Mouse (Mus musculus): ENCODE results near the gene Ralgapa2. TPM values are rescaled to one million over a fixed set of nuclear protein-coding genes. Genes with fewer than 3 reads are reported as not detected.

The Ralgapa2 gene
- total and polyA plus RNA-seq, 2 experiments from 2014 or later = 7.6 to 21.7 TPM

DNA sequence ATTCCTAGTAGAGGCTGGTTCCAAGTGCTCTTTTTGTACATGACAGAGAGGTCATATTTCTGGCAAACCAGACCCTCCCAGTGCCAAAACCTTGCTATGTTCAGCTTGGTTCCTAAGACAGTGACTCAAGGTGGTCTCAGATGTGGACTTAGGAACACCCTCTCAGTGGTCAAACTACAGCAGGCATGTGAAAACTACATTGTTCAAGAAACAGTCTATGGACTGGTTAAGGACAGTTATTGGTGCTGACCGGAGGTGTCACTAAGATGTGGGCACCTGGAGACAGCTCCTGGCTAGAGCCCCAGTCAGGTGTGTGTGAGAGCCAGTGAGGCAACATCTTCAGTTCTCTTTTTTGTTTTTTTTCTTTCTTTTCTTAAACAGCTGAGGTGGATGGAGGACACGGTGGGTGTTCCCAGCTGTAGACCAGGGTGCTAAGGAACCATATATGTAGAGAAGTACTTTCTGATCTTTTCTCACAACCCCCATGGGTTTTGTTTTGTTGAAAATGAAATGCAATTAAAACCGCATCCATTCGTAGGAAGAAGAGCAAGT, 272.9 kb downstream of the Ralgapa2 start:
- WGBS = 88% methylated on average over 4 of the region's 4 CpGs
- ATAC-seq (ENCODE audit: insufficient read depth, low read depth) = no peak

GRCm38 (mm10) chr2:146231485-146231884, 280.7 kb downstream of the Ralgapa2 start:
- 82% methylated on average over 2 of the region's 2 CpGs for WGBS
- TF ChIP-seq CTCF (IDR thresholded peaks at IDR 0.05; ENCODE audit: low read depth) = no peak
- no peak for TF ChIP-seq EP300 (IDR thresholded peaks at IDR 0.05; ENCODE audit: low read depth)
- Histone ChIP-seq H3K36me3 (replicated peaks; ENCODE audit: control insufficient read depth, insufficient read depth, low read length) (no peaks in the 10 kb centered on the region), H3K4me3 (ENCODE audit: low read depth, low read length) (no peak overlapping the region), H3K9me3 (replicated peaks; ENCODE audit: control insufficient read depth, low read length) (no peaks in the 10 kb centered on the region), H3K4me2 (ENCODE audit: low read depth, low read length) (no peak overlapping the region), H3K4me1 (ENCODE audit: control insufficient read depth, insufficient read depth) (no peaks in the 10 kb centered on the region), H3K9ac (replicated peaks; ENCODE audit: low read depth, low read length) (no peak overlapping the region), H3K27ac (ENCODE audit: low read depth) (no peak overlapping the region), H3K27me3 (ENCODE audit: control insufficient read depth, insufficient read depth, low read length) (peaks cover 27% of the 10 kb centered on the region)
- DNase-seq (ENCODE audit: low spot score) (no peak), ATAC-seq (ENCODE audit: insufficient read depth, low read depth) (no peak)

More for the DNA sequence above, 272.9 kb downstream of the Ralgapa2 start:
- Histone ChIP-seq H3K27ac (ENCODE audit: low read depth) (no peak overlapping the region), H3K27me3 (ENCODE audit: control insufficient read depth, insufficient read depth, low read length) (no peaks in the 10 kb centered on the region), H3K4me2 (ENCODE audit: low read depth, low read length) (no peak overlapping the region), H3K9me3 (replicated peaks; ENCODE audit: control insufficient read depth, low read length) (no peaks in the 10 kb centered on the region), H3K9ac (replicated peaks; ENCODE audit: low read depth, low read length) (no peak overlapping the region), H3K36me3 (replicated peaks; ENCODE audit: control insufficient read depth, insufficient read depth, low read length) (peaks cover 10% of the 10 kb centered on the region), H3K4me1 (ENCODE audit: control insufficient read depth, insufficient read depth) (no peaks in the 10 kb centered on the region), H3K4me3 (ENCODE audit: low read depth, low read length) (no peak overlapping the region)
- TF ChIP-seq CTCF (IDR thresholded peaks at IDR 0.05; ENCODE audit: low read depth) (no peak), EP300 (IDR thresholded peaks at IDR 0.05; ENCODE audit: low read depth) (no peak)
- DNase-seq (ENCODE audit: low spot score) = no peak

DNA sequence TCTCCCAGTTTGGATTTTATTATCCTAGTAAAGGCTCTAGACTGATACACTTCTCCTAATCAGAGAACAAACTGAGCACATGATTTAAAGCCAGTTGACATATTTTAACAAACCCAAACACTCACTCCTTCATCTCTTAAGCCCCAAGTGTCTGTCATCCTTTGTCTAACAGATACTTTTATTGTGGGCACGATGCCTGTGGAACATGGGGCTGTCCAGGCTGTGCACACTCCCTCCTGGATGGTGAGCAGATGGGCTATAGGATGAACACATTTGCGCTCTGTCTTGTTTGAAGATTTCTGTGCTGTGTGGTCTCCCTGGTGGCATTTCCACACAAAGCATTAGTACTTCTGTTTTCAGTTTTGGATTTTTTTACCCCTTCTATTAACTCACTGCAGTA, 283.7 kb downstream of the Ralgapa2 start:
- Histone ChIP-seq H3K36me3 (replicated peaks; ENCODE audit: control insufficient read depth, insufficient read depth, low read length) (no peaks in the 10 kb centered on the region), H3K27me3 (ENCODE audit: control insufficient read depth, insufficient read depth, low read length) (peaks cover 58% of the 10 kb centered on the region), H3K27ac (ENCODE audit: low read depth) (no peak overlapping the region), H3K4me3 (ENCODE audit: low read depth, low read length) (no peak overlapping the region), H3K9me3 (replicated peaks; ENCODE audit: control insufficient read depth, low read length) (no peaks in the 10 kb centered on the region), H3K9ac (replicated peaks; ENCODE audit: low read depth, low read length) (no peak overlapping the region), H3K4me2 (ENCODE audit: low read depth, low read length) (no peak overlapping the region), H3K4me1 (ENCODE audit: control insufficient read depth, insufficient read depth) (0 out of 2 replicates have a peak, but pooled peaks cover under 1% of the 10 kb centered on the region)
- TF ChIP-seq CTCF (IDR thresholded peaks at IDR 0.05; ENCODE audit: low read depth) (no peak), EP300 (IDR thresholded peaks at IDR 0.05; ENCODE audit: low read depth) (no peak)
- ATAC-seq (ENCODE audit: insufficient read depth, low read depth) (no peak), DNase-seq (ENCODE audit: low spot score) (no peak)
- WGBS = 70% methylated on average over 2 of the region's 2 CpGs

GRCm38 (mm10) chr2:146227646-146228045, 284.5 kb downstream of the Ralgapa2 start:
- peaks cover 9% of the 10 kb centered on the region; the same call in 1 of the 2 replicates for H3K4me1 ChIP-seq (ENCODE audit: control insufficient read depth, insufficient read depth)
- H3K4me3 ChIP-seq (ENCODE audit: low read depth, low read length) = no peak overlapping the region
- H3K27ac ChIP-seq (ENCODE audit: low read depth) = no peak overlapping the region
- no peak for TF ChIP-seq EP300 (IDR thresholded peaks at IDR 0.05; ENCODE audit: low read depth)
- no peak for TF ChIP-seq CTCF (IDR thresholded peaks at IDR 0.05; ENCODE audit: low read depth)
- H3K36me3 ChIP-seq (replicated peaks; ENCODE audit: control insufficient read depth, insufficient read depth, low read length) = no peaks in the 10 kb centered on the region
- ATAC-seq (ENCODE audit: insufficient read depth, low read depth) (no peak), DNase-seq (ENCODE audit: low spot score) (no peak)
- peaks cover 66% of the 10 kb centered on the region for H3K27me3 ChIP-seq (ENCODE audit: control insufficient read depth, insufficient read depth, low read length)
- no peak overlapping the region for H3K9ac ChIP-seq (replicated peaks; ENCODE audit: low read depth, low read length)
- H3K9me3 ChIP-seq (replicated peaks; ENCODE audit: control insufficient read depth, low read length) = no peaks in the 10 kb centered on the region
- 56% methylated on average over 3 of the region's 3 CpGs for WGBS
- no peak overlapping the region for H3K4me2 ChIP-seq (ENCODE audit: low read depth, low read length)

- WGBS = 3% methylated on average over 9 of the region's 9 CpGs
- H3K4me3 ChIP-seq (ENCODE audit: low read depth, low read length) = no peak overlapping the region
- peak; percentile 55; the same call in 1 of the 2 replicates for ATAC-seq (ENCODE audit: insufficient read depth, low read depth)
These were observed 285.7 kb downstream of the Ralgapa2 start for GRCm38 (mm10) chr2:146226484-146226883.

DNA sequence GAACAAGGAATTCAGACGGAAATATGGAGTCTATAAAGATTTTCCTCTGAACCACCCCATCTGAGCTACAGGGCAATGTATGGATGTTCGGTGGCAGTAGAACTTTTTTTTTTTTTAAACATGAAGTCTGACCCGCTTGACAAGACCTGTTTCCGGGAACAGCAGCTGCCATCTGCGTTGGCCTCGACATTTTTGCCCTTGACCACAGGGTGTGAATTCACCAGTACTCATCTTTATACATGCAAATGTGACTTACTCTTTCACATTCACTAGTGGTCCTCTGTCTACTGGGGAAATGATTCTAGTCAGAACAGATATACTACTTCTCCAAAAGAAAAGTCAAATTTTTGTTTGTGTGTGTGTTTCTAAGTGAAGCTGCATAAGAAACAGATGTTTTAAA, 286.3 kb downstream of the Ralgapa2 start:
- no peak for ATAC-seq (ENCODE audit: insufficient read depth, low read depth)
- Histone ChIP-seq H3K9ac (replicated peaks; ENCODE audit: low read depth, low read length) (no peak overlapping the region), H3K36me3 (replicated peaks; ENCODE audit: control insufficient read depth, insufficient read depth, low read length) (no peaks in the 10 kb centered on the region), H3K27ac (ENCODE audit: low read depth) (no peak overlapping the region), H3K4me3 (ENCODE audit: low read depth, low read length) (no peak overlapping the region), H3K4me1 (ENCODE audit: control insufficient read depth, insufficient read depth) (peaks cover 25% of the 10 kb centered on the region), H3K4me2 (ENCODE audit: low read depth, low read length) (no peak overlapping the region), H3K9me3 (replicated peaks; ENCODE audit: control insufficient read depth, low read length) (no peaks in the 10 kb centered on the region), H3K27me3 (ENCODE audit: control insufficient read depth, insufficient read depth, low read length) (peaks cover 83% of the 10 kb centered on the region)
- WGBS = 22% methylated on average over 6 of the region's 6 CpGs
- TF ChIP-seq CTCF (IDR thresholded peaks at IDR 0.05; ENCODE audit: low read depth) (no peak), EP300 (IDR thresholded peaks at IDR 0.05; ENCODE audit: low read depth) (no peak)
- DNase-seq (ENCODE audit: low spot score) = no peak

More at GRCm38 (mm10) chr2:146226484-146226883, 285.7 kb downstream of the Ralgapa2 start:
- DNase-seq (ENCODE audit: low spot score) = peak; percentile 41
- no peak overlapping the region for H3K9ac ChIP-seq (replicated peaks; ENCODE audit: low read depth, low read length)
- peaks cover 20% of the 10 kb centered on the region for H3K4me1 ChIP-seq (ENCODE audit: control insufficient read depth, insufficient read depth)
- no peak overlapping the region for H3K27ac ChIP-seq (ENCODE audit: low read depth)
- peaks cover 76% of the 10 kb centered on the region for H3K27me3 ChIP-seq (ENCODE audit: control insufficient read depth, insufficient read depth, low read length)
- no peak for TF ChIP-seq CTCF (IDR thresholded peaks at IDR 0.05; ENCODE audit: low read depth)
- TF ChIP-seq EP300 (IDR thresholded peaks at IDR 0.05; ENCODE audit: low read depth) = no peak
- no peaks in the 10 kb centered on the region for H3K36me3 ChIP-seq (replicated peaks; ENCODE audit: control insufficient read depth, insufficient read depth, low read length)
- H3K9me3 ChIP-seq (replicated peaks; ENCODE audit: control insufficient read depth, low read length) = no peaks in the 10 kb centered on the region
- no peak overlapping the region for H3K4me2 ChIP-seq (ENCODE audit: low read depth, low read length)

All from heart, postnatal 0 days (tissue).